Mouse (Mus musculus): ENCODE measurements around the gene Sorl1.

Gene Sorl1

DNA sequence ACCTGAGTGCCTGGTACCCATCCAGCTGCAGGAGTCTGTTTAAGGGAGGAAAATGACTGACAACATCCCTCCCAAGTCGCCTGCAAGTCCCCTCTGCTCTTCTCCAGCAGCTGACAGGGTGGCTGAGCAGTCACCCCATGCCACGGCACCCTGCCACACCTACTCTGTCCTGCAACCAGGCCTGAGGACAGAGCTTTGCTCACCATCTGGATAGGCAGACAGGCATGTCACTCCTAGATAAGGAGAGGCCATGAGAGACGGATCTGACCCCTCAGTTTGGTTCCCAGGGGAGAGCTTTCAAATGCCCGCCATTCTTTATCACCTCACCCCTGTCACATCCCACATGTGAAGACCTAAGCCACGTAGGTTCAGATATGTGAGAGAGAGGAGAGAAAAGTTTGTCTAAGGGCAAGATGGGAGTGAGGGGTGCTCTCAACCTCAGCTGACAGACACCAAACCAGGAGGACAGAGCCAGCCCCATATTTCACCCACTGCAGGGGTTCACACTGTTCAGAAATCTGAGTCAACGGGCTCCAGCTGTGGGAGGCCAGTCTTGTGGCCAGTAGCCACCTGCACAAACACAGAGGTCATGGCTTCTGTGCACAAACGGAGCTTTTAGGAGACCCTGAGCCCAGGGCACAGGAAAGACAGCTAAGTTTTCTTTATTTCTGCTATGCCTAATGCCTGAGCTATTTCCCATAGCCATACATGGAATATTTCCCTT, 104.6 kb downstream of the Sorl1 start:
- no peak for DNase-seq (ENCODE audit: low read depth in 2 of 2, low spot score in 2 of 2)

DNA sequence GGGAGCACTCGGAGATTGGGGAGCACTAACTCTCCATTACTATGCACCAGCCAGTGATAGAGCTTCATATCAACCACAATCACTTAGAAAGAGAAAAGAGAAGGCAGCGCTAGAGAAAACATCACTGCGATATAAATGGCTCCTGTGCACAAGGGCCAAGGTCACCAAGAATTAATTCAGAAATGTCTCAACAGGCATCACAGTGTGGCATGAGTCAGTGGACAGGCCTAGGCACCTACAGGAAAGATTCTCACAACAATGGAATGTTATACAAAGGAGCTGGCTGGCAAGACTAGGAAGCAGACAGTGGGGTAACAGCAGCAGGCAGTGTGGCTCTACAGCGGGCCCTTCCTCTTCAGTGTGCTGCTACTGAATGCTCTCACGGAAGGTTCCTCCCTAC, 115.6 kb downstream of the Sorl1 start:
- DNase-seq (ENCODE audit: low read depth in 2 of 2, low spot score in 2 of 2): no peak

DNA sequence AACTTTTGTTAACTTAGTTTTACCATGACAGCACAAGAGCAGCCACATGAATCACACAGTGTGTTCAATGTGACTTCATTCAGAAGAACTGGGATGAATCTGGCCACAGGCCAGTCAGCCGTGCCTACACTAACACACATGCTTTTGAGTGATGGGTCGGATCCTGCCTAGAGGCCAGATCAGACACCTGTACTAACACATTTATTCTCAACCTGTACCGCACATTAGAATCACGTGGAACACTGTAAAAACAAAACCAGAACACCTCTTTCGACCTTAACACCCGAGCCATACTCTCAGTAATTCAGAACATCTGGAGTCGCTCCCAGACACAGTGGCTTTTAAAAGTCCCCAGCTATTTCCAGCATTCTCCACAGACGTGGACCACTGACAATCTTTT, 119.0 kb downstream of the Sorl1 start:
- DNase-seq (ENCODE audit: low read depth in 2 of 2, low spot score in 2 of 2): no peak

DNA sequence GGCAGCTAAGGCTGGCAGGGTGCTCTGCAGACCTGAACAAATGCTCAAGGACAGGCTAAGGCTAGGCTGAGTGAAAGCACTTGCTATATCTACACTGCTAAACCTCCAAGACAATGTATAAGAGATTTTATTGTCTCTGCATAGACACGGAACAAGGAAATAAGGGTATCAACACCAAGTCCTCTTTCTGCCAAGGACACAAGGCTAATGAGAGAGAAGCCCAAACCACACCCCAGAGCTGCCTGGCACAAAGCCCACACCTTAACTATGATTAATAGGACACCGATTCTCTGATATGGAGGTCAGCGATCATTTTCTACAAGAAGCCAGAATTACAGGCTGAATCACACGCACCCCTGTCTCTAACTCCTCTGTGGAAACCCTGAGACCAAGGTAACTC, 120.0 kb downstream of the Sorl1 start:
- no peak for DNase-seq (ENCODE audit: low read depth in 2 of 2, low spot score in 2 of 2)

DNA sequence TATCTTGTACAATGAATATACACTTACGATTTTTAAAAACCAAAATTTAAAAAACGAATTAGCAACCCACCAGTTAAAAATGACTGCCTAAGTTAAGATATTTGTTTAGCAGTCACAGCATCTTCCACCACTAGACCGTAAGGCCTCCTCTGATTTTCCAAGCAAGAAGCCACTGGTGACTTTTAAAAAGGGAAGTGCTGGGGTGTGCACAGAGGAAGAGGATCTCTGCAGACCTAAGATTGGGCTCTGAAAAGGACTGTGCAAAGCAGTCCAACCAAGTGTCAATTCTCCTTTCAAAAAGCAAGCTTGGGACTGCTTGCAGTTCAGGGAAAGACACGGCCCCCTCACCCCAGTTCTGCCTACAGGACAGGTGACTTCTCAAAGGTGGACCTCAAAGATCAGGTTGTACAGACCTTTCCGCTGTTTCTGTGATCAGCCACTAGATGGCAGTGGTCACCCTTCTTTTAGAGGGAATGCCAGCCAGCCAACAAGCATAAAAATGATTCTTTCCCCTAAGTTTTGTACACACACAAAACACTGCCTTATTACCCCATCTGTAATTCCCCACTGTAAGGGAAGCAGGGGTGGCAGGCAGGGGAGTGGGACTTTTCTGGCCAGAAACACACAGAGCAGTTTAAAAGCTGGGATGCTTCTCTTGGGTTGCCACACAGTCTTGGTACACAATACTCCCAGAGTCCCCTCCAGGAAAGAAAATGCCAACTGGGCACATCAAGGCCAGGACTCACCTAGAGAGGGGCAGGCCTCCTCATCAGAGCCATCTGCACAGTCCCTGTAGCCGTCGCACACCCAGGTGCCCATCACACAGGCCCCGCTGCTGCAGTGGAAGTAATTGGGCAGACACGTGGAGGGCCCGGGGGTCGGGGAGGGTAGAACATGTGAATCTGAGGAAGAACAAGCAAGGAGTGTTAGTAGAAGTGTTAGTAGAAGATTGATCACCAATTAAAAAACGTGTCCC, 124.3 kb downstream of the Sorl1 start:
- peak; percentile 36 to 59 for DNase-seq (ENCODE audit: low read depth in 2 of 2, low spot score in 2 of 2)

DNA sequence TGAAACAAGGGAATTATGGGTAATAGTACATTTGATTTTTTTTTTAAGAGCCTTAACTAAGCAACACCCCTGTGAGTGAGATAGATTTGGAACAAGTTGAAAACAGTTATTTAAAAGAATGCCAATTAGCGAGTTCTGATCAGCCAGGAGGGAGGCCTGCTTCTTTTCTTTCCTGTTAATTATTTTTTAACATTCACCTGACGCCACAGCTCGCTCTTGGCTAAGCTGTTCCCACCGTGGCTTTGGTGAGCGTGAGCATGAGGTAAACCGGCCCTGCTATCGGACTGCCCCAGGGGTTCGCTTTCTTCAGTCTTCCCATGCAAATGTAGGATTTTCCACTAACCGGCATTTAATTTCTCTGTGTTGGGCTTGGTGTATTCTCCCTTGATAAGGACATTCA, 128.8 kb downstream of the Sorl1 start:
- DNase-seq (ENCODE audit: low read depth in 2 of 2, low spot score in 2 of 2): no peak

DNA sequence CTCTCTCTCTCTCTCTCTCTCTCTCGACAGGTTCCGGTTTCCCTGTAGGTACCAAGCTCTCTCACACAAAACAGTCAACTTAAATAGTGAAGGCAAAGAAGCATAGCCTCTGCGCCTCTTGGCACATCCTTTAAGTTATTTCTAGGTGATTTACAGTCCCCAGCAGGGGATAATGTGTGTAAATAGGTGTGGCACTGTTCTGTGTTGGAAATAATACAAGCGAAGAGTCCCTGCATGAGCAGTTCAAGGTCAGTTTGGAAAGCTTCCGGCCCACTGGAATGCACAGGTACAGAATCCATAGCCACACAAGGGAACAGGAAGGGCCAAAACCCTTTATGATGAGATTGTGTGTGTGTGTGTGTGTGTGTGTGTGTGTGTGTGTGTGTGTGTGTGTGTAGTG, 130.3 kb downstream of the Sorl1 start:
- no peak for DNase-seq (ENCODE audit: low read depth in 2 of 2, low spot score in 2 of 2)

DNA sequence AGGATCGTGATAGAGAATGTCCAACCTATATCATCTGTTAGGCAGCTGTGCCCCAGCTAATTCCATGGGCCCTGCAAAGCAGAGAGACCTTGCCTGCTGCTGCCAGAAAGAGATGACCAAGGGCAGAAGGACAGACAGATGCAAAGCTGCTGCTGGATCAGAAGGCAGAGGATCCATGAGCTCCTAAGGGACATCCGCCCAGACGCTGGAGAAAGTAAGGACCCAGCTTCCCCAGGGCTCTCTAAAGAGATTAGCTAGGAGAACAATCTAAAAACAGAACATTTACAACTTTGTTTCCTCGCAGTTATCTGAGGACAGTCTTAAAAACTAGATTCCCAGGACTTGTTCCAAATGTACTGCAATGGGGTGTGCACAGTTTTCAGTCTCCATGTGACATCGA, 131.3 kb downstream of the Sorl1 start:
- DNase-seq (ENCODE audit: low read depth in 2 of 2, low spot score in 2 of 2): no peak

DNA sequence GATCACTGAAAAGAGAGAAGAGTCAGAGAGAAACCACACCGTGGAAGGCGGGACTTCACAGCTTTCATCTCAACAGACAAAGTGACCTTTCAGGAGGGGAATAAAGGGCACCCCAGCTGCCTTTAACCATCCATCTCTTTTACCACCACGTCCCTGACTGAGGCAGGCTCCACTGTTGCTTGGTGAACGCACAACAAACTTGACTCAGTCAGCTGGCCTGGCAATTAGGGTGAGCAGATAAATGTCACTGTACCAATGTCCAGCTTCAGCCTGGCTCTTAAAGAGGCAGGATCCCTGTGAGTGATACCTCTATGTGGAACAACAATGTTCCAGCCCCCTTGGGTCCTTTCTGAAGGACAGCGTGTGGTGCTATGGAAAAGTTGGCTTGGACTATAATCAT, 138.5 kb downstream of the Sorl1 start:
- DNase-seq (ENCODE audit: low read depth in 2 of 2, low spot score in 2 of 2): no peak

DNA sequence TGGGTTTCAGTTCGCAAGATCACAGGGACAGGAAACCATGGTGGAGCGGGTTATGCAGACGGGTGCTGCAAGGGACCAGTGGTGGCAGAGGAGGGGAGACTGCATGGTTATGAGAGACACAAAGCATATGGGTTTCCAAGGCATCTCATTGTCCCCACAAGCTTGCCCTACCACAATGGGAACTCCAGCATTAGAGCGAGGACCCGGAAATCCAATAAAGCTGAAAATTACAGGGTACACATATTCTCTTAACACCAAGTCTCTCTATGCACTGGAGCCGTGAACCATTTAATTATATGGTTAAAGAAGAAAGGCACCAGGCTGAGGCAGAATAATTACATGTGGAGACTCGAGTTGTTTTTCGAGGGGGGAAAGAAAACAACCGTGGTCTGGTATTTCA, 139.0 kb downstream of the Sorl1 start:
- DNase-seq (ENCODE audit: low read depth in 2 of 2, low spot score in 2 of 2): no peak

DNA sequence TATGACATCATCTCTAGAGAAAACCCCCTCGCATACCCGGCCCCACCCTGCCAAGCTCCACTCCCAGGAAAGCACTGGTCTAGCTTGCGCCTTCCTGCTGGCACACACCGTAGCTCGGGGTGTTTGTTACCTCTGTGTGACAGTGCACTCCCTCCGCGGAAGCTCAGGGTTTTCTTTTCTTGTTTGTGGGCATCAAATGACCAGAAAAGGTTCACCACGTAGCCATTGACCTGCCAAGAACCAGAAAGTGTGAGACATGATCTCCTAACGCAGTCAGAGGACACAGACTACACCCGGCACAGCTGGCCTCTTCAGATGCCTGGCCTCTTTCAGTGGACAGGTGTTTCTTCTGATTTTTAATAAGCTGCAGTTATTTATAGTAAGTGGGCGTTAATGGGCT, 139.8 kb downstream of the Sorl1 start:
- DNase-seq (ENCODE audit: low read depth in 2 of 2, low spot score in 2 of 2): no peak

DNA sequence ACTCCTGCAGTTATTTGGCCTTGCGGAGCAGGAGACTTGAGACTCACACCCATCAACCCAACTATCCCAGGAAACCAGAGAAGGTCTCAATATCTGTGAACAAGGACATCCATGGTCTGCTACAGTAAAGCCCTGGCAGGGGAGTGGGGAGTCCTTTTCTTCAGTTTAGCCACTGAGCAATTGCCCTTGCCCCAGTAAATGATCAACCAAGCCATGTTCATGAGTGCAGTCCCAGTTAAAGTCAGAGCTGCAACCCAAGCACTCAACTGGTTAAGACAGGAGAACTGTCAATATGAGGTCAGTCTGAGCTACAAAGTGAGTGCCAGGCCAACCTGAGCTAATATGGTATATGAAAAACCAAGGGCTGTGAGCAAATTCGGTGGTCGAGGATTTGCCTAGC, 140.8 kb downstream of the Sorl1 start:
- DNase-seq (ENCODE audit: low read depth in 2 of 2, low spot score in 2 of 2): no peak

DNA sequence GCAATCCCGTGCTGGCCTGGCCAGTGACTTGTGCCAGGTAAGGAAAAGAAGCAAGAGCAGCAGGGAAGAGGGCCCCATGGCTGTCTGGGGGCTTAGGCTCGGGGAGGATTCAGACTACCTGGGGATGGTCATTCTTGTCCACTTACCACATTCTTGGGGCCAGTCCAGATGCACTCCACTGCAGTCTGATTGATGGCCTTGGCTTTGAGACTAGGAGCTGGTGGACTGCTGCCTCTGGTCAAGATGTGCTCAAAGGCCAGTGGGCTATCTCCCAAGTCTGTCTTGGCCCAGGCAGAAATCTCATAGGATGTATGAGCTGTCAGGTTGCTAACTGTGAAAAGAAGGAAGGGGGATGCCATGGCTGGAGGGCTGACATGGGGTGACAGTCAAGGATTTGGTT, 141.3 kb downstream of the Sorl1 start:
- DNase-seq (ENCODE audit: low read depth in 2 of 2, low spot score in 2 of 2): no peak

DNA sequence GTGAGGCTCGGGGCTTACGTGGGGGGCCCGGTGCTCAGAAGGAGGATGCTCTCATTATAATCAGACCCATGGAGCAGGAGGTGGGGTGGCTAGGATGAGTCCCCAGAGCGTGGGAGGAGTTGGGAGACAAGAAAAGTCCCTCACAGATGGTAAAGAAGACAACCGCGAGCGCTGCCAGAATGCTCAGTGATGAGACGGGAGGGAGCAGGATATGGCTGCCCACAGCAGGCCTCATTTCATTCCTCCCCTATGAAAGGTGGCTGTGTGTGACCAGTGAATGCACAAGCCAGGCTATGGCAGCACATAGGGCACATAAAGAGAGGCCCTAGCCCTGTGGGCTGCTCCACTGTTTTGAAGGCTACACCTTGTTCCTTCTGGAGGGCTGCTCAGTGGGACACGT, 142.1 kb downstream of the Sorl1 start:
- no peak for DNase-seq (ENCODE audit: low read depth in 2 of 2, low spot score in 2 of 2)

DNA sequence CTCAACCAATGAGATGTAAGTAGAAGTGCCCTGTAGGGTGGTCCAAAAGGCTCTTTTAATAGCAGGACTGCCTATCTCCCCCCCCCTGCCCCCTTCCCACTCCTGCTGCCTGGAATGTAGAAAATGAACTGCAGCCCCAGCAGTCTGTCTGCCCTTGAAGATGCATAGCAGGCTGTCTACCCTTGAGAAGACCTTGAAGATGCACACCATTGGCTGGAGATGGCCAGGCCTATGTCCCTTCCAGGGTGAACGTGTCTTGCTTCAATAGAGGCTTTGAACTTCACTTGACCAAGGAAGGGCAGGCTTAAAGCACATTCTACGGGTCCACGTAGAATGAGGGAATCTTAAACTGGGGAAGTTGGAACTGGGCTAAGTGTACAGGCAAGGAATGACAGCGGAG, 142.8 kb downstream of the Sorl1 start:
- no peak for DNase-seq (ENCODE audit: low read depth in 2 of 2, low spot score in 2 of 2)

DNA sequence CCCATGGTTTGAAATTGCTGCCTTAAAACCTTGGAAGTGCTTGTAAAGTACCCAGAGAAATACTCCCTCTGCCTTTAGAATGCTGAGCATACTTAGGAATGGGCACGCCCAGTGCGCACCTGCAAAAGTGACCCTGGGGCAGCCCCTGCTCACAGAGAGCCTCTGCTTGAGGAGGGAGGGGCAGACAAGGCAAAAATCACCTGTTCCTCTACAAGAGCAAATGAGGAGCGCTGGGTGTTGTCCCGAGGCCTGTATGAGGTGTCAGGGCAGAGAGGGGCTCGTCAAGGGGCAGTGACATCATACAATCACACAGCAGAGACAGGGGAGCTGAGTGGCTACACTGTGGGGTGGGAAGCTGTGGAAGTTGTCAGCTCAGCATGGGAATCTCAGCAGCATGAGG, 143.3 kb downstream of the Sorl1 start:
- DNase-seq (ENCODE audit: low read depth in 2 of 2, low spot score in 2 of 2): no peak

DNA sequence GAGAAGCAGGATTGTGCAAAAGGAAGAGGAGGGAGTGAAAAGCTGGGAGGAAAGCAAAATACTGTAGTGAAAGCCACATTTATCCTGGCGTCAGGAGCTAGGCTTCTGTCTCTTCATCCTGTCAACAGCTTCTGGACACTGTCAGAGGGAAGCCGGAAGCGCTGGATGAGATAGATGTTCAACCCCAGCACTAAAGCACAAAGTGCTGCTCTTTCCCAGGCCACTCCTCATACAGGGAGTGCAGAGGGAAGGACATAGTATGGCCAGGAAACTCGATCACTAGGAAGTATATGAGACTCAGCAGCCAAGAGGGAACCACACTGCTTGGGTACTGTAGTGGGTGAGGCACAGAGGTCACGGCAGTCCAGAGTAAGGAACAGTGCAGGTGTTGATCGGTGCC, 145.7 kb downstream of the Sorl1 start:
- DNase-seq (ENCODE audit: low read depth in 2 of 2, low spot score in 2 of 2): no peak

DNA sequence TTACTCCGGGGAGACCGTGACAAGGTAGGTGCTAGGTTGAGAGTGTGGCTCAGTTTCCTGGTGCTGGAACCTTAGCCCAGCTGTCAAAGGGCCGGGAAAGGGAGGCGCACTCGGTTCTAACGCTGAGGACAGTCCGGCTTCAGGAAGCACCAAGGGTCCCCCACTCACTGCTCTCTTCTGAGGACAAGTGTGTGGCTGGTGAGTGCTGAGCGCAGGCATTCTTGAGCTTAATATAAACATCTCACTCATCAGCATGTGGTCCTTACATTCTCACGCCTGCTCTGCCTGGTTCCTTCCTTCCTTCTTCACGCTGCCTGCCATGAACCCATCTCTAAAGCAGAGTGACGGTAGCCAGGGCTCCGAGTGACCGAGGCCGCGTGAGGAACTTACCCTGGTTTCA, 148.1 kb downstream of the Sorl1 start:
- no peak for DNase-seq (ENCODE audit: low read depth in 2 of 2, low spot score in 2 of 2)

DNA sequence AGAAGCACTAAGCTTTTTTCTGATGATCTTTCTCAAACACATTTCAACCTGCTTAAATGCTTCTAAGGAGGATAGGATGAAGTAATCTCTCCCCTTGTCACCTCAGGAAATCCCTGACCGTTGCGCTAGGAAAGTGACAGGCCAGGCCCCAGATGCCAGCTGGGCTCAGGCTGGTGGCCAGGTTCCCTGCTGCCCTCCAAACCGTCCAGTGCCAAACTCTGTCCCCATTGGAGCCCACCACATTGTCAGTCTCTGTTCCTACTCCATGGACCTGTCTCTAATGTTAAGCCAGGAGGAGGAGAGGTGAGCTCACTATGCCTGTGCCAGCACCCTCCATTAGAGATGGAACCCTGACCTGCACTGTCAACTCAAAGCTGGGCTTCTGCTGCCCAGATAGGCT, 149.4 kb downstream of the Sorl1 start:
- no peak for DNase-seq (ENCODE audit: low read depth in 2 of 2, low spot score in 2 of 2)

DNA sequence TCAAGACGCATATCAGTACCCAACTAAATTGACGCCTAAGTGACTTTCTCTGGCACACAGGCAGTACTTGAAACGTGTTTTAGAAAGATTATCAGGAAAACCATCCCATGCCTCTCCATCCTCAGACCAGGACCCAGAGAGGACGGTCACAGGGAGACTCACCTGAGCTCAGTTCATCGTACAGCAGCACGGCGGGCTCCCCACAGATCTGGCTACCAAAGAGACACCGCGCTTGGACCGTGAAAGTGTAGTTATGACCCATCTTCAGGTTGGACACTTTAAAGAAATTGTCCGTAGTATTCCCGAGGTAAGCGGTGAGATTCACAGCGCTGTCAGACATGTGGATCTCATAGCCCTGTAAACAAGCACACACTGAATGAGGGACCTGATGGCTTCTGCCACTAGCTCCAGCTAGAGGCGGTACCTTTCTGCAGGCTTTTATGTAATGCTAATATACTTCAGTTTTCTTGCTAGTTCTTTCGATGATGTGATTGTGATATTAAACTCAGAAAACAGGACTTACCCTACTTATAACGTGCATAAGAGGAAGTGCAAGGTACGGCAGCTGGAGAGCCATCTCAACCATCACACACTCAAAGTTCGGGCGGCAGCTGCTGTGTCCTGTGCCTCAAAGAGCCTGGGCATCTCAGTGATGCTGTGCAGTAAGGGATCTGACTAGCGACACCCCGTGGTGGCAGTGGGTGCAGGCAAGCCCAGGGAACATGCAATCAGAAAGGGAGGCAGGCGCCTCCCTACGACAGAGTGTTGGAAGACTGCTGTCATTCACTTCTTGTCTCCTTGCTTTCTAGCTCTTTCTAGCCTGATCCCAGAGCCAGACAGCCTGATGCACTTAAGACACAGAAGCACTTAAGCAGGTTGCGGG, 150.1 kb downstream of the Sorl1 start:
- no peak for DNase-seq (ENCODE audit: low read depth in 2 of 2, low spot score in 2 of 2)

DNA sequence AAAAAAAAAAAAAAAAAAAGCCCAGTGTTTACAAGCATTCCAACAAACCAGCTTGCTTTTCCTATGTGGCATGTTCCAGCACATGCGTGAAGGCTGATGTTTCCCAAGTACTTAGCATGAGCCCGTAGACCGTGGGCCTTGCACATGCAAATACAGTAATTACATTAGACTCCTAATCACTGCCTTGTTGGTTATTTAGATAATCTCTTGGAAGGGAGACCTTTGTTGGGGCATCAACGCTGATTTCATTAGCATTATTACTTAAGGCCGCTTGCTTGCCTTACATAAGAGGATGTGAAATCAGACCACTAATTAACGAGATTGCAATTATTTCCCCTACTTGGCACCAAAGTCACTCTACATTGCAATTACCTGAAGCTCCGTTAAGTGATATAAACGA, 154.1 kb downstream of the Sorl1 start:
- DNase-seq (ENCODE audit: low read depth in 2 of 2, low spot score in 2 of 2): no peak
